Mouse (Mus musculus) adrenal gland, adult (tissue): ENCODE data around the gene Asb14.
"Not testable (repeated sequence)": the region's sequence is repeated elsewhere in the genome, so short reads cannot be mapped to it uniquely, and the experiment has no call there.

Experiments used
- DNase-seq, 2 experiments: peaks; one replicate each; pipeline ENCODE4 v3.0.0; 2022 to 2023; ENCODE audit warnings: low spot score in 1 of 2; ENCODE audit not compliant: inconsistent age in 2 of 2

Gene Asb14

GRCm38 (mm10) chr14:26956139-26956538 is 61.8 kb downstream of the Asb14 start:
- DNase-seq: not testable (repeated sequence)

- no peak for DNase-seq
These were observed 66.2 kb downstream of the Asb14 start for GRCm38 (mm10) chr14:26960518-26960917.
